In genomic region chr12:104004689-104005088, GRCm38 (mm10) we compare ENCODE assay signal across 23 mouse cellular contexts. TPM values are rescaled to one million over a fixed set of nuclear protein-coding genes. Genes with fewer than 3 reads are reported as not detected.
"Had no signal": no experiment of that assay in that cellular context is flagged by ENCODE, and none has a peak within 500 bp of the region (broad histone marks: within the 10 kb centered on the region; RNA-seq: fewer than 3 reads in every experiment).

No protein-coding gene starts in this region.

- ATAC-seq: inflammation-experienced regulatory T-cells, adult 6 months; midbrain, embryonic 15.5 days had no signal

- DNase-seq: kidney, adult 18-20 months; kidney, postnatal 14 days; layer of hippocampus, postnatal 36 days; lung, embryonic 14.5 days; lung, postnatal 10 days; lung, postnatal 4 days; right cerebral cortex, postnatal 14 days; thymus, adult 2 months; thymus, postnatal 25 days had no signal

- H3K27ac ChIP-seq: kidney, embryonic 15.5 days; limb, embryonic 15.5 days; liver, embryonic 15.5 days; midbrain, embryonic 10.5 days; midbrain, embryonic 15.5 days; neural tube, embryonic 13.5 days had no signal

- H3K36me3 ChIP-seq: kidney, embryonic 15.5 days; limb, embryonic 15.5 days; liver, embryonic 15.5 days; midbrain, embryonic 10.5 days; midbrain, embryonic 15.5 days; neural tube, embryonic 13.5 days had no signal

- H3K4me3 ChIP-seq: kidney, embryonic 15.5 days; limb, embryonic 15.5 days; liver, embryonic 15.5 days; midbrain, embryonic 10.5 days; midbrain, embryonic 15.5 days; neural tube, embryonic 13.5 days had no signal

- H3K4me1 ChIP-seq: liver, embryonic 15.5 days; midbrain, embryonic 10.5 days; midbrain, embryonic 15.5 days had no signal

- H3K9me3 ChIP-seq: kidney, embryonic 15.5 days; limb, embryonic 15.5 days; liver, embryonic 15.5 days; midbrain, embryonic 10.5 days; midbrain, embryonic 15.5 days; neural tube, embryonic 13.5 days had no signal

- H3K4me2 ChIP-seq: kidney, embryonic 15.5 days; limb, embryonic 15.5 days; liver, embryonic 15.5 days; lung, embryonic 14.5 days; midbrain, embryonic 15.5 days; neural tube, embryonic 13.5 days had no signal

- H3K9ac ChIP-seq: kidney, embryonic 15.5 days; limb, embryonic 15.5 days; liver, embryonic 15.5 days; lung, embryonic 14.5 days; midbrain, embryonic 15.5 days; neural tube, embryonic 13.5 days had no signal

- H3K27me3 ChIP-seq: kidney, embryonic 15.5 days; limb, embryonic 15.5 days; liver, embryonic 15.5 days; midbrain, embryonic 15.5 days; neural tube, embryonic 13.5 days had no signal

RNA-seq across cellular contexts. Expression of gene Serpina9, which starts 8.9 kb away (rescaled TPM):
- total RNA-seq: megakaryocyte, adult 5-6 weeks had no signal
- polyA plus RNA-seq: kidney, embryonic 15.5 days; limb, embryonic 11.5 days; liver, embryonic 15.5 days; lung, embryonic 14.5 days; midbrain, embryonic 10.5 days; midbrain, embryonic 15.5 days; neural tube, embryonic 13.5 days; urinary bladder, adult 2 months had no signal

RNA-seq across cellular contexts. Expression of gene Serpina11, which starts 14.9 kb away (rescaled TPM):
- total RNA-seq: layer of hippocampus, postnatal 36 days; left cerebral cortex, postnatal 25 days had no signal
- polyA plus RNA-seq: inflammation-experienced regulatory T-cells, adult 6 months; kidney, embryonic 15.5 days; limb, embryonic 11.5 days; limb, embryonic 15.5 days; lung, embryonic 14.5 days; midbrain, embryonic 10.5 days; midbrain, embryonic 15.5 days; neural tube, embryonic 13.5 days; urinary bladder, adult 2 months had no signal

RNA-seq across cellular contexts. Expression of gene Serpina12, which starts 39.6 kb away (rescaled TPM):
- total RNA-seq: left cerebral cortex, adult 8-10 months; left cerebral cortex, postnatal 25 days had no signal
- polyA plus RNA-seq: kidney, embryonic 15.5 days; limb, embryonic 11.5 days; lung, embryonic 14.5 days; midbrain, embryonic 10.5 days; midbrain, embryonic 15.5 days; neural tube, embryonic 13.5 days; small intestine, adult 2 months; stomach, embryonic 16.5 days; urinary bladder, adult 2 months had no signal

RNA-seq across cellular contexts. Expression of gene Serpina1e, which starts 45.9 kb away (rescaled TPM):
- total RNA-seq: layer of hippocampus, postnatal 36 days; left cerebral cortex, adult 8-10 months; left cerebral cortex, postnatal 25 days; megakaryocyte, adult 5-6 weeks had no signal
- polyA plus RNA-seq: inflammation-experienced regulatory T-cells, adult 6 months; limb, embryonic 11.5 days; midbrain, embryonic 10.5 days; midbrain, embryonic 15.5 days; neural tube, embryonic 13.5 days had no signal
